Mouse (Mus musculus) CH12.LX (cell line): ENCODE results near the gene Galnt6. TPM values are rescaled to one million over a fixed set of nuclear protein-coding genes. Genes with fewer than 3 reads are reported as not detected.

ENCODE experiments used
- DNase-seq: peaks from one replicate; pipeline ENCODE4 v3.0.0-alpha.2; 2013; ENCODE audit errors: extremely low read depth
- H3K27ac ChIP-seq: 2 replicates; pipeline ENCODE4 v1.5.1; 2012; ENCODE audit warnings: low read depth, mild to moderate bottlenecking, control low read depth, moderate library complexity; ENCODE audit not compliant: insufficient read depth
- H3K27me3 ChIP-seq: replicated peaks from 2 replicates; pipeline ENCODE3; 2012; ENCODE audit warnings: inconsistent platforms
- H3K36me3 ChIP-seq, 2 experiments: replicated peaks in 1 of 2; 2 replicates each; pipeline versions ENCODE3 to v1.6.1; 2012; ENCODE audit warnings: inconsistent platforms in 1 of 2, low read length in 1 of 2, mild to moderate bottlenecking in 1 of 2, mixed read lengths in 1 of 2, moderate library complexity in 1 of 2; ENCODE audit not compliant: control insufficient read depth in 1 of 2, insufficient read depth in 1 of 2
- H3K4me1 ChIP-seq, 2 experiments: 2 replicates each; pipeline ENCODE4 v1.6.1; 2012; ENCODE audit warnings: inconsistent platforms in 1 of 2, moderate library complexity in 1 of 2; ENCODE audit not compliant: insufficient read depth in 2 of 2, control insufficient read depth in 1 of 2
- H3K4me2 ChIP-seq: 2 replicates; pipeline ENCODE4 v1.6.1; 2012; ENCODE audit warnings: low read depth, mild to moderate bottlenecking, control low read depth; ENCODE audit not compliant: poor library complexity, insufficient read depth, severe bottlenecking
- H3K4me3 ChIP-seq, 3 experiments: fragments of 150-350 bp in 1 of 3; sonication (generic) in 1 of 3; replicated peaks in 1 of 3; 2 replicates each; pipeline versions ENCODE3 to v1.5.1; 2011 to 2012; ENCODE audit warnings: low read depth in 2 of 3, low read length in 2 of 3, mild to moderate bottlenecking in 2 of 3, moderate library complexity in 2 of 3, control low read depth in 1 of 3, improper control_type of control experiment in 1 of 3, inconsistent platforms in 1 of 3, mixed read lengths in 1 of 3; ENCODE audit not compliant: poor library complexity in 1 of 3
- H3K79me2 ChIP-seq: replicated peaks from 2 replicates; pipeline ENCODE4 v1.6.1; 2012; ENCODE audit warnings: mild to moderate bottlenecking, moderate library complexity; ENCODE audit not compliant: control insufficient read depth, poor library complexity, insufficient read depth, severe bottlenecking; ENCODE audit errors: extremely low read depth
- H3K9ac ChIP-seq: 2 replicates; pipeline ENCODE4 v1.6.1; 2012; ENCODE audit warnings: low read depth, mild to moderate bottlenecking, control low read depth, moderate library complexity; ENCODE audit not compliant: insufficient read depth
- H3K9me3 ChIP-seq: replicated peaks from 2 replicates; pipeline ENCODE3; 2012; ENCODE audit warnings: low read length, inconsistent platforms, mixed read lengths
- BHLHE40 ChIP-seq: IDR thresholded peaks from 2 replicates; pipeline ENCODE4 v1.6.1; 2011; ENCODE audit warnings: mild to moderate bottlenecking, low read depth, low read length, improper control_type of control experiment
- EP300 ChIP-seq: IDR thresholded peaks from 2 replicates; pipeline ENCODE4 v1.6.1; 2011; ENCODE audit warnings: low read length, improper control_type of control experiment
- ETS1 ChIP-seq: conservative IDR thresholded peaks from 2 replicates; pipeline ENCODE4 v1.6.1; 2012; ENCODE audit warnings: low read depth, mild to moderate bottlenecking, inconsistent platforms, low read length, improper control_type of control experiment, moderate library complexity
- GABPA ChIP-seq: IDR thresholded peaks from 2 replicates; pipeline ENCODE4 v1.6.1; 2012; ENCODE audit warnings: low read depth, low read length, improper control_type of control experiment, inconsistent platforms; ENCODE audit not compliant: insufficient replicate concordance
- HCFC1 ChIP-seq: IDR thresholded peaks from 2 replicates; pipeline ENCODE4 v1.6.1; 2012; ENCODE audit warnings: low read depth, mild to moderate bottlenecking, inconsistent platforms, low read length, improper control_type of control experiment
- JUND ChIP-seq: conservative IDR thresholded peaks from 2 replicates; pipeline ENCODE4 v1.6.1; 2011; ENCODE audit warnings: low read depth, low read length, improper control_type of control experiment
- KAT2A ChIP-seq: IDR thresholded peaks from 2 replicates; pipeline ENCODE4 v1.6.1; 2012; ENCODE audit warnings: low read length, improper control_type of control experiment, inconsistent platforms; ENCODE audit not compliant: insufficient replicate concordance
- MAZ ChIP-seq: IDR thresholded peaks from 2 replicates; pipeline ENCODE4 v1.6.1; 2012; ENCODE audit warnings: low read depth, mild to moderate bottlenecking, inconsistent platforms, low read length, improper control_type of control experiment, moderate library complexity
- MYC ChIP-seq: IDR thresholded peaks from 2 replicates; pipeline ENCODE4 v1.6.1; 2011; ENCODE audit warnings: low read depth, mild to moderate bottlenecking, improper control_type of control experiment, low read length
- NELFE ChIP-seq: IDR thresholded peaks from 2 replicates; pipeline ENCODE4 v1.6.1; 2011; ENCODE audit warnings: low read depth, low read length, improper control_type of control experiment
- POLR2AphosphoS2 ChIP-seq: IDR thresholded peaks from 2 replicates; pipeline ENCODE4 v1.6.1; 2011; ENCODE audit warnings: low read depth, low read length, improper control_type of control experiment
- RCOR1 ChIP-seq: conservative IDR thresholded peaks from 2 replicates; pipeline ENCODE4 v1.6.1; 2012; ENCODE audit warnings: low read depth, mild to moderate bottlenecking, inconsistent platforms, low read length, improper control_type of control experiment
- TCF12 ChIP-seq: IDR thresholded peaks from 2 replicates; pipeline ENCODE4 v1.6.1; 2014; ENCODE audit warnings: low read depth, mild to moderate bottlenecking, inconsistent platforms, low read length, improper control_type of control experiment
- UBTF ChIP-seq: IDR thresholded peaks from 2 replicates; pipeline ENCODE4 v1.6.1; 2012; ENCODE audit warnings: low read depth, mild to moderate bottlenecking, inconsistent platforms, low read length, improper control_type of control experiment, moderate library complexity
- USF1 ChIP-seq: IDR thresholded peaks from 2 replicates; pipeline ENCODE4 v1.6.1; 2014; ENCODE audit warnings: low read depth, mild to moderate bottlenecking, inconsistent platforms, low read length, improper control_type of control experiment
- ZNF384 ChIP-seq: IDR thresholded peaks from 2 replicates; pipeline ENCODE4 v1.6.1; 2012; ENCODE audit warnings: low read depth, low read length, improper control_type of control experiment, inconsistent platforms
- dilution Hi-C: fragments of 300-500 bp; cut with MboI; formaldehyde crosslinking; loops from 2 replicates; pipeline ENCODE4 v1.14.3; 2020; ENCODE audit warnings: low sequenced_read_pairs; ENCODE audit not compliant: extremely low pct_unique_long_range_greater_than_20kb, extremely low pct_ligation_motif_present
- in situ Hi-C: fragments of 300-500 bp; cut with MboI; formaldehyde crosslinking; loops from 3 replicates; pipeline ENCODE4 v1.14.3; 2019; ENCODE audit warnings: low sequenced_read_pairs, low pct_ligation_motif_present, low pct_unique_long_range_greater_than_20kb, mixed read lengths
- polyA plus RNA-seq: library from polyadenylated mRNA; unstranded; fragments of >175 nt; gene quantifications from 2 replicates; pipeline ENCODE4 v1.2.1, GENCODE M21; 2012; ENCODE audit warnings: low read depth; ENCODE audit not compliant: insufficient read length
- total RNA-seq, 2 experiments: library from RNA; depleted of rRNA; stranded (reverse); fragments of 300-350 nt in 1 of 2; fragments of >200 nt in 1 of 2; gene quantifications; 2 replicates each; pipeline ENCODE4 v1.2.3; 2012 to 2014

Galnt6 gene
- total and polyA plus RNA-seq, 3 experiments: 0.58 to 5.0 (median 2.0) TPM

GRCm38 (mm10) chr15:100767851-100768250 lies 38.7 kb upstream of the Galnt6 start:
- dilution Hi-C loops: no loop called here

GRCm38 (mm10) chr15:100766826-100767225 lies 37.6 kb upstream of the Galnt6 start:
- no peak overlapping the region for H3K9ac ChIP-seq

More at GRCm38 (mm10) chr15:100767851-100768250, 38.7 kb upstream of the Galnt6 start:
- H3K27ac ChIP-seq: no peak overlapping the region
- no peak overlapping the region for H3K4me2 ChIP-seq
- H3K79me2 ChIP-seq: no peaks in the 10 kb centered on the region
- no peak overlapping the region for H3K4me3 ChIP-seq
- peaks cover 3% of the 10 kb centered on the region for H3K9me3 ChIP-seq
- TF ChIP-seq BHLHE40: no peak
- TF ChIP-seq UBTF: no peak
- no peak for TF ChIP-seq POLR2AphosphoS2
- no peak for TF ChIP-seq RCOR1
- no peak for TF ChIP-seq USF1
- TF ChIP-seq HCFC1: no peak
- no peak for TF ChIP-seq GABPA
- H3K36me3 ChIP-seq: peaks cover 0 to 7% of the 10 kb centered on the region in 2 experiments
- H3K9ac ChIP-seq: no peak overlapping the region
- in situ Hi-C loops: loop anchor here (10.0 kb wide), 2 partner anchors 207 to 237 kb away; no protein-coding TSS in a partner anchor
- DNase-seq: no peak
- H3K4me1 ChIP-seq: peaks cover 14 to 20% of the 10 kb centered on the region in 2 experiments
- H3K27me3 ChIP-seq: no peaks in the 10 kb centered on the region

GRCm38 (mm10) chr15:100764163-100764951 lies 35.2 kb upstream of the Galnt6 start:
- Histone ChIP-seq H3K4me2 (no peak overlapping the region), H3K4me3 (no peak overlapping the region), H3K9me3 (no peaks in the 10 kb centered on the region), H3K9ac (no peak overlapping the region), H3K36me3 (peaks cover 0 to 4% of the 10 kb centered on the region in 2 experiments), H3K27me3 (peaks cover 3% of the 10 kb centered on the region), H3K27ac (no peak overlapping the region), H3K79me2 (no peaks in the 10 kb centered on the region)
- dilution Hi-C loops: no loop called here
- DNase-seq: no peak
- in situ Hi-C loops: loop anchor here (5.0 to 10.0 kb wide), 3 partner anchors 53 to 240 kb away; no protein-coding TSS in a partner anchor
- TF ChIP-seq BHLHE40 (no peak), JUND (no peak), KAT2A (no peak), MAZ (no peak), ZNF384 (no peak), GABPA (no peak)
- TF ChIP-seq, all 38 proteins: peak for 0
- H3K4me1 ChIP-seq: peaks cover 14 to 37% of the 10 kb centered on the region in 2 experiments

More at GRCm38 (mm10) chr15:100766826-100767225, 37.6 kb upstream of the Galnt6 start:
- peaks cover 3% of the 10 kb centered on the region for H3K27me3 ChIP-seq
- dilution Hi-C loops: no loop called here
- no peak overlapping the region for H3K27ac ChIP-seq
- no peak overlapping the region for H3K4me3 ChIP-seq
- TF ChIP-seq EP300 (no peak), MYC (no peak), MAZ (no peak), BHLHE40 (no peak), KAT2A (no peak), TCF12 (no peak), USF1 (no peak), RCOR1 (no peak), ETS1 (no peak), NELFE (no peak)
- TF ChIP-seq, all 38 proteins: peak for 0
- in situ Hi-C loops: loop anchor here (10.0 kb wide), 2 partner anchors 208 to 238 kb away; no protein-coding TSS in a partner anchor
- no peak for DNase-seq
- H3K4me1 ChIP-seq: peaks cover 14 to 28% of the 10 kb centered on the region in 2 experiments
- no peak overlapping the region for H3K4me2 ChIP-seq
- no peaks in the 10 kb centered on the region for H3K79me2 ChIP-seq
- H3K36me3 ChIP-seq: peaks cover 0 to 7% of the 10 kb centered on the region in 2 experiments
- H3K9me3 ChIP-seq: peaks cover 3% of the 10 kb centered on the region
